Mouse (Mus musculus) urinary bladder, postnatal 36 days (tissue): ENCODE measurements at regions not wholly inside any gene's neighbourhood (a gene's known extent, or its start where the extent isn't known, plus 50 kb on each side); places are given as distances from the start of the nearest gene placed in this dataset.

Experiments
- DNase-seq, 2 experiments: peaks; one replicate each; pipeline ENCODE4 v3.0.0; 2022; ENCODE audit warnings: low spot score in 2 of 2, mixed read lengths in 1 of 2

GRCm38 (mm10) chr12:74523988-74524387 is 207.8 kb upstream of the Gm11042 start:
- DNase-seq = peak in 1 of 2 experiments; percentile 10

GRCm38 (mm10) chr12:74518032-74518431 is 201.8 kb upstream of the Gm11042 start:
- no peak for DNase-seq

- DNase-seq = peak in 1 of 2 experiments; percentile 13
Measured at GRCm38 (mm10) chr12:74516527-74516926, 200.3 kb upstream of the Gm11042 start.

GRCm38 (mm10) chr12:74502791-74503190 is 186.6 kb upstream of the Gm11042 start:
- DNase-seq = no peak

GRCm38 (mm10) chr12:74477619-74478018 is 161.4 kb upstream of the Gm11042 start:
- DNase-seq = no peak

- no peak for DNase-seq
Measured at GRCm38 (mm10) chr12:74474741-74475140, 158.5 kb upstream of the Gm11042 start.

- DNase-seq = no peak
Measured at GRCm38 (mm10) chr12:74458521-74458920, 142.3 kb upstream of the Gm11042 start.

- no peak for DNase-seq
Measured at GRCm38 (mm10) chr12:74452375-74453090, 136.3 kb upstream of the Gm11042 start.

- no peak for DNase-seq
Measured at GRCm38 (mm10) chr12:74448248-74448647, 132.1 kb upstream of the Gm11042 start.

GRCm38 (mm10) chr12:74434874-74435273 is 118.7 kb upstream of the Gm11042 start:
- no peak for DNase-seq

GRCm38 (mm10) chr12:74414738-74415137 is 98.5 kb upstream of the Gm11042 start:
- DNase-seq = no peak

- no peak for DNase-seq
Measured at GRCm38 (mm10) chr12:74410511-74410910, 94.3 kb upstream of the Gm11042 start.

- no peak for DNase-seq
Measured at GRCm38 (mm10) chr12:74407591-74408095, 91.4 kb upstream of the Gm11042 start.

GRCm38 (mm10) chr12:74389811-74390210 is 73.6 kb upstream of the Gm11042 start:
- DNase-seq = no peak
